Mouse (Mus musculus) cerebellum, adult (tissue): ENCODE measurements around the gene Neb.

ENCODE experiments used
- ATAC-seq: cut with Nextera tagmentation; 2 replicates; pipeline ENCODE4 v1.9.2; 2017; ENCODE audit warnings: mild to moderate bottlenecking, moderate library complexity, mixed read lengths; ENCODE audit not compliant: insufficient number of reproducible peaks, low FRiP score, low TSS enrichment

Neb gene

GRCm38 (mm10) chr2:52377706-52378447, 397 bp downstream of the Neb start:
- ATAC-seq: no peak

GRCm38 (mm10) chr2:52374706-52375105, 3.6 kb downstream of the Neb start:
- ATAC-seq: no peak

GRCm38 (mm10) chr2:52372480-52372879, 5.8 kb downstream of the Neb start:
- no peak for ATAC-seq

GRCm38 (mm10) chr2:52372080-52372479, 6.2 kb downstream of the Neb start:
- ATAC-seq: no peak

- ATAC-seq: peak; percentile 52
Observed at GRCm38 (mm10) chr2:52371066-52371465, 7.2 kb downstream of the Neb start.

- ATAC-seq: no peak
Observed at GRCm38 (mm10) chr2:52369622-52370021, 8.7 kb downstream of the Neb start.

- no peak for ATAC-seq
Observed at GRCm38 (mm10) chr2:52367665-52368064, 10.6 kb downstream of the Neb start.

- ATAC-seq: no peak
Observed at GRCm38 (mm10) chr2:52367248-52367647, 11.0 kb downstream of the Neb start.

- no peak for ATAC-seq
Observed at GRCm38 (mm10) chr2:52361086-52361485, 17.2 kb downstream of the Neb start.

GRCm38 (mm10) chr2:52359722-52360121, 18.6 kb downstream of the Neb start:
- ATAC-seq: no peak

GRCm38 (mm10) chr2:52358156-52358555, 20.1 kb downstream of the Neb start:
- no peak for ATAC-seq

GRCm38 (mm10) chr2:52351029-52351428, 27.2 kb downstream of the Neb start:
- no peak for ATAC-seq

GRCm38 (mm10) chr2:52340990-52341389, 37.3 kb downstream of the Neb start:
- ATAC-seq: no peak

- no peak for ATAC-seq
Observed at GRCm38 (mm10) chr2:52335556-52335955, 42.7 kb downstream of the Neb start.

GRCm38 (mm10) chr2:52335087-52335486, 43.2 kb downstream of the Neb start:
- no peak for ATAC-seq

- no peak for ATAC-seq
Observed at GRCm38 (mm10) chr2:52333535-52333934, 44.7 kb downstream of the Neb start.

GRCm38 (mm10) chr2:52331761-52332160, 46.5 kb downstream of the Neb start:
- ATAC-seq: no peak

- ATAC-seq: no peak
Observed at GRCm38 (mm10) chr2:52327244-52327815, 50.9 kb downstream of the Neb start.

GRCm38 (mm10) chr2:52321866-52322265, 56.4 kb downstream of the Neb start:
- no peak for ATAC-seq

- ATAC-seq: no peak
Observed at GRCm38 (mm10) chr2:52320175-52320574, 58.1 kb downstream of the Neb start.

GRCm38 (mm10) chr2:52319020-52319567, 59.2 kb downstream of the Neb start:
- ATAC-seq: no peak

- ATAC-seq: no peak
Observed at GRCm38 (mm10) chr2:52317471-52317870, 60.8 kb downstream of the Neb start.
